Mouse (Mus musculus): ENCODE data around the gene Gng7. TPM values are rescaled to one million over a fixed set of nuclear protein-coding genes. Genes with fewer than 3 reads are reported as not detected.
A peak's percentile ranks its signal among the peaks of the same experiment; 100 is the strongest.

Gene Gng7
- polyA plus RNA-seq, 1 experiment from 2014 or later, result 4.3 TPM

DNA sequence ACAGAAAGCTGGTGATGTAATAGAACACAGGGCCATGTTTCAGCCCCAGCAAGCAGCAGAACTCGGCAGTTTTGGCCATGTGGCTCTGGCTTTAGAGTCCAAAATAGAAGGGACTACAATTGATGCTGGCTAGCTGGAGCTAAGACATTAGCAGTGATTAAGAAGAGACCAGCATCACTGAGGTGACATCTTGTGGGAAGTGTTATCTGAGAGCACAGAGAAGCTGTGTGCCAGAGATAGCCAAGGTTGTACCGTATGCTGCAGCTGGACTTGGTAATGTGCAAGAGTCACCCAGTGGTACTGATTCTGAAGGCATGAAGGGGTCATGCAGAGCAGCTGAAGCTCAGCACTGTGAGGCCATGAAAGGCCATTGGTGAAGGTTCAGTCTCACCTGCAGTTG is 99.5 kb downstream of the Gng7 start:
- Histone ChIP-seq H3K27ac (no peak overlapping the region), H3K27me3 (ENCODE audit: low read depth, poor library complexity, severe bottlenecking) (peaks cover 5% of the 10 kb centered on the region; the same call in 1 of the 2 replicates), H3K9me3 (replicated peaks) (no peaks in the 10 kb centered on the region), H3K36me3 (peaks cover 62% of the 10 kb centered on the region), H3K4me3 (no peak overlapping the region), H3K4me1 (peaks cover 31% of the 10 kb centered on the region)
- 91% methylated on average over 2 of the region's 2 CpGs for WGBS
- DNase-seq (ENCODE audit: low spot score), result no peak

DNA sequence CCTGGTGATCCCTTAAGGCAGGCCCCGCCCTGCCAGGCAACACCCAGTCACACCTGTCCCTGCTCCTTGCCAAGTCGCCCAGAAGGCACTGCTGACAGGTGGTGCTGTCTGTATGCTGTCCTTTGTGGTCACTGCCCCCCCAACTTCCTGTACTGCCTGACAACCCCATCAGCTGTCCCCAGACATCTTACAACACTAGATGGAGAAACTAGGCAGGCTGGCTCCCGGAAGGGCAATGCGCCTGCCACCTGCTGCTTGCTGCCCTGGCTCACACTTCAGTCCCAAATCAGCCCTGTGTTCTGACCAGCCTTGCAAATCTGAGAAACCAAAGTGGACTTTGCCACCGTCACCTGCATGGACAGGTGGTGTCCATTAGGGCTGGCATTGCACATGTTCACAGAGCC is 100.5 kb downstream of the Gng7 start:
- Histone ChIP-seq H3K27ac (no peak overlapping the region), H3K27me3 (ENCODE audit: low read depth, poor library complexity, severe bottlenecking) (peaks cover 3% of the 10 kb centered on the region; the same call in 1 of the 2 replicates), H3K4me1 (peaks cover 31% of the 10 kb centered on the region), H3K4me3 (no peak overlapping the region), H3K9me3 (replicated peaks) (no peaks in the 10 kb centered on the region), H3K36me3 (peaks cover 72% of the 10 kb centered on the region)
- DNase-seq (ENCODE audit: low spot score), result no peak
- 94% methylated on average over 5 of the region's 5 CpGs for WGBS

DNA sequence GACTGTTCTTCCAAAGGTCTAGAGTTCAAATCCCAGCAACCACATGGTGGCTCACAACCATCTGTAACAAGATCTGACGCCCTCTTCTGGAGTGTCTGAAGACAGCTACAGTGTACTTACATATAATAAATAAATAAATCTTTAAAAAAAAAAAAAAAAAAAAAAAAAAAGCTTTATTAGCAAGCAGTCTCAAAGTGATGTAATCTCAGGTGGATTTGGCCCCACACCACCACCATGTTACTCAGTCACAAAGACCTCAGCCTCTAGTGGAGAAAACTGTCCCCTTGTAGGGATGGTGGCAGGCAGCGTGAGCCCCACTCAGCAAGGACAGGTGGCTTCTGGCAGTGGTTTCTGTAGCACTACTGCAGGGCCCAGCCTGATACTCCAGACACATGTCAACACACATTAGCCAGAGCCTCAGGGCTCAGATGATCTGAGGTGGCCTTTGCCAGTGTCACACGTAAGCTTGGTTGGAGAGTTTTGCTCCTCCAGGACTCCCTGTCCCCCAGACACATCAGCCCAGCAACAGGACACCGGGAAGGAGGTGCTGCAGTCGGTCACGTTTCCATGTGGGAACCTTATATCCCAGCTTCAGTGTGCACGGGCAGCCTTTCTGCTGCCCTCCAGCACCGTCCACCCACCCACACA is 101.3 kb downstream of the Gng7 start:
- H3K9me3 ChIP-seq (replicated peaks), result no peaks in the 10 kb centered on the region

DNA sequence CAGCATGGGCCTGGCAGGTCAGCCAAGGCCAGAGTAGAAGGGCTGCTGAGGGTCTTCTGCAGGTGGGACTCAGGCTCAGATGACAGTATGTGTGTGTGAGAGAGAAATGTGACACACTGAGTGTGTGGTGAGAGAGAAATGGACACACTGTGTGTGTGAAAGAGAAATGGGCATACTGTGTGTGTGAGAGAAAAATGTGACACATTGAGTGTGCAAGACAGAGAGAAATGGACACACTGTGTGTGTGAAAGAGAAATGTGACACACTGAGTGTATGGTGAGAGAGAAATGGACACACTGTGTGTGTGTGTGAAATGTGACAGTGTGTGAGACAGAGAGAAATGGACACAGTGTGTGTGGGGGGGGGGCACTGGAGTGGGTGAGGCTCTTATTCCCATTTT is 102.9 kb downstream of the Gng7 start:
- Histone ChIP-seq H3K36me3 (peaks cover 96% of the 10 kb centered on the region), H3K4me3 (no peak overlapping the region), H3K27ac (no peak overlapping the region), H3K27me3 (ENCODE audit: low read depth, poor library complexity, severe bottlenecking) (no peaks in the 10 kb centered on the region), H3K4me1 (peaks cover 17% of the 10 kb centered on the region), H3K9me3 (replicated peaks) (no peaks in the 10 kb centered on the region)
- DNase-seq (ENCODE audit: low spot score), result no peak

More for the DNA sequence above, 101.3 kb downstream of the Gng7 start:
- no peak for DNase-seq (ENCODE audit: low spot score)
- Histone ChIP-seq H3K4me1 (peaks cover 30% of the 10 kb centered on the region), H3K27me3 (ENCODE audit: low read depth, poor library complexity, severe bottlenecking) (no peaks in the 10 kb centered on the region), H3K27ac (no peak overlapping the region), H3K4me3 (no peak overlapping the region; the same call in 1 of the 2 replicates), H3K36me3 (peaks cover 80% of the 10 kb centered on the region)
- WGBS, result 94% methylated on average over 7 of the region's 8 CpGs

DNA sequence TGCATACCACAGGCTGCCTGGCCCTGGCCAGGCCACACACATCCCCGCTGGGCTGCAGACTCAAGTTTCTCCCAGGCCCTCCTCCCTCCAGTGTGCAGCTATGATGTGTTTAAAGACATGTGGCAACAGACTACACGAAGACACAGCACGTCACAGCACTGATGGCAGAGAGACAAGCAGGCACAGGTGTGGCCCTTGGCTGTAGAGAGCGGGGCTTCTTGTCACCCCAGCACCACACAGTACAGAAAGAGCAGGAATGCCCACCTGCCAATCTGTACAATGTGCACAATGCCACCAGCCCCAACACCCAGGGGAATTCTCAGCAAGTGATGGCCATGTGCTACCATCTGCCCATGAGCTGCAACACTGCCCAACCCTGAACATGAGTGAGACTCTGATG is 103.4 kb downstream of the Gng7 start:
- Histone ChIP-seq H3K36me3 (peaks cover 96% of the 10 kb centered on the region), H3K27me3 (ENCODE audit: low read depth, poor library complexity, severe bottlenecking) (no peaks in the 10 kb centered on the region), H3K4me1 (peaks cover 12% of the 10 kb centered on the region), H3K27ac (no peak overlapping the region), H3K9me3 (replicated peaks) (no peaks in the 10 kb centered on the region), H3K4me3 (no peak overlapping the region)
- DNase-seq (ENCODE audit: low spot score), result no peak
- 91% methylated on average over 4 of the region's 4 CpGs for WGBS

DNA sequence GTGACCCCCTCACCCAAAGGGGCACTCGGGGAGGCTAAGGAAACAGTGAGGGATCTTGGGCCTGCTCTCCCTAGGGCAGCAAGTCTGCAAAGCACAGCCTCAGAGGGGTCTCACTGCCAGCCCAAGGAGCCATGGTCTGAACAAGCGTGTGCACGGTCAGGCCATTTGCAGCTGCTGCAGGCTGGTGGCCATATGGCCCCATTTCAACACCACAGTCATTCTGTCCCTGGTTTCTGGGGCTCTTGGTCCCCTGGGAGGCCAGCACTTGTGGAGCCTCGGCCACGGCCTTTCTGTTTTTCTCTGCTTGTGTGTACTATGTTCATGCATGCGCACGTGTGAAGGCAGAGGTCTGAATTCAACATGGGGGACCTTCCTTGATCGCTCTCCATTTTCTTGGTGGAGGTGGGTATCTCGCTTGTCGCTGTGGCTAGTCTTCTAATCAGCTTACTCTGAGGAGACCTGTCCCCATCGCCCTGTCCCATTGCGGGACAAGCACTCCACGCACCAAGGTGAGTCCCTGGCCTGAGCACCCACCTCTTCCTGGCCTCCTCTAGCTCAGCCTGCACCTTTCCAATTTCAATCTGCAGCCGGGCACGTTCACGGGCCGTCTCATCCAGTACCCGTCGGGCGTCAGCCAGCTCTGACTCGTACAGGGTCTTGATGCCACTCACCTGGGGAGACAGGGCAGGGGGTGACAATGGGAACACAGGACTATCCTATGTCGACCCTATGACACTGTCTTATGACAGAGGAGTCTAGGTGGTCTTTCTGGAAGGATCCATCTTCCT is 105.2 kb downstream of the Gng7 start:
- H3K4me1 ChIP-seq, result 0 out of 2 replicates have a peak, but pooled peaks cover 6% of the 10 kb centered on the region
- H3K4me3 ChIP-seq, result no peak overlapping the region
- WGBS, result 94% methylated on average over 22 of the region's 22 CpGs
- H3K36me3 ChIP-seq, result peaks cover 96% of the 10 kb centered on the region
- DNase-seq (ENCODE audit: low spot score), result no peak
- no peaks in the 10 kb centered on the region for H3K27me3 ChIP-seq (ENCODE audit: low read depth, poor library complexity, severe bottlenecking)
- no peak overlapping the region for H3K27ac ChIP-seq
- H3K9me3 ChIP-seq (replicated peaks), result no peaks in the 10 kb centered on the region

DNA sequence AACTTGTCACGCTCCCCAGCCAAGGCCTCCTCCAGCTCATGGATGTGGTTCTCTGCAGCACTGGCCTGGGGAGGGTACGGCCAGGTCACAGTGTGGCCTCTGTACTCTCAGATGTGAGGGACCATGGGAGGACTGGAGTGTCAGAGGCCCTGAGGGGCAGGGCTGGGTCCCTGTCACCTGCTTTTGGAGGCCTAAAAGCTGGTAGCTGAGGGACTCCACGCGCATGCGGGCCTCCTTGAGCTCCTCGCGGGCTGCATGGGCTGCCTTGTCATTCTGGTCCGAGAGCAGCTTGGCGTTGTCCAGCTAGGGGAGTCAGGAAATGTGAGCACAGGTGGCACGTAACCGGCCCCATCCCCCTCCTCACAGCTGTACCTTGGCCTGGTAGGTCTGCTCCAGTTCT is 110.0 kb downstream of the Gng7 start:
- no peak overlapping the region for H3K4me3 ChIP-seq
- no peak overlapping the region for H3K27ac ChIP-seq
- H3K4me1 ChIP-seq, result peaks cover 7% of the 10 kb centered on the region
- no peak for DNase-seq (ENCODE audit: low spot score)
- WGBS, result 91% methylated on average over 11 of the region's 11 CpGs
- no peaks in the 10 kb centered on the region for H3K9me3 ChIP-seq (replicated peaks)
- no peaks in the 10 kb centered on the region for H3K27me3 ChIP-seq (ENCODE audit: low read depth, poor library complexity, severe bottlenecking)
- peaks cover 84% of the 10 kb centered on the region for H3K36me3 ChIP-seq

DNA sequence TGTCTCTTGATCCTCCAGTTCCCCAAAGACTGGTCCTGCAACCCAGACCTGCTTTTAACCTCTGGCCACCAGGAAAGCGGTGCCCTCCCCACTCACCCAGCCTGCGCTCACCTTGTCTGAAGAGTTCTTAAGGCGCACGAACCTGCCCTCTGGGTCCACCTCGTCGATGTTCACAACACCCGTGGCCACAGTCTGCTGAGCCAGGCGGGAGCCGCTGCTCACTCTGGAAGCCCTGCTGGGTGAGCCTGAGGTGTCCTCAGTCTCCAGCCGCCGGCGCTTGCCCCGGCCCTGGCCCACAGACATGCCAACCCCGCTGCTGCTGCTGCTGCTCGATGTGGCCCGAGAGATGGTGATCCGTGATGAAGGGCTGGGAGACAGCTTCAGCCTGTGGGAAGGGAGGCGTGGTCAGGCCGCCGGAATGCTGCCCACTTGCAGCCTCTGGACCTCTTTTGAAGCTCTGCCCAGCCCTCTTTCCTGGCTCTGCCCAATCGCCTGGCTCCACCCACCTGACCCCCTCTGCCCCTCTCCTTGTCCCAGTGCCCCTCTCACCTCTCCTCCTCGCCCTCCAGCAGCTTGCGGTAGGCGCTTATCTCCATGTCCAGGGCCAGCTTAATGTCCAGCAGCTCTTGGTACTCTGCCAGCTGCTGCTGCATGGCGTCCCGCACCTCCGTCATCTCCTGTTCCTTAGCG is 110.6 kb downstream of the Gng7 start:
- H3K27me3 ChIP-seq (ENCODE audit: low read depth, poor library complexity, severe bottlenecking), result no peaks in the 10 kb centered on the region
- DNase-seq (ENCODE audit: low spot score), result no peak
- H3K27ac ChIP-seq, result no peak overlapping the region
- no peak overlapping the region for H3K4me3 ChIP-seq
- H3K4me1 ChIP-seq, result peaks cover 13% of the 10 kb centered on the region
- peaks cover 84% of the 10 kb centered on the region for H3K36me3 ChIP-seq
- no peaks in the 10 kb centered on the region for H3K9me3 ChIP-seq (replicated peaks)
- 91% methylated on average over 28 of the region's 28 CpGs for WGBS

DNA sequence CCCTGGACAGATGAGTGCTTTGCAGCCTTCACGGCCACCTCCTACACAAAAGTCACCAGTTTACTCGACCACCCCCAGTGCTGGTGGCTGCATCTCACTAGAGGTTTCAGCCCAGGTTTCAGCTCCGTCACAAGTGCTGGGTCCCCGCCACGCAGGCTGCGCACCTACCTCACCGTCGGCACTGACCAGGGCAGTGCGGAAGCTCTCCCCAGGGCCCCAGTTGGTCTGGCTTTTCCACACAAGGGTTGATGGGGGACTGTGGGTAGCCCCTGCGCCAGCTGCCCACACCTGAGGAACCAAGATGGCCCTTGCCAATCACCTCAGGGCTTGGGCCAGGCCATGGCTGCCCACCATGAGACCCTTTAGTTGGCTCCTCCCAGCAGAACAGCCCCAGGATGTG is 111.5 kb downstream of the Gng7 start:
- WGBS, result 94% methylated on average over 10 of the region's 10 CpGs
- Histone ChIP-seq H3K36me3 (peaks cover 84% of the 10 kb centered on the region), H3K4me1 (peaks cover 21% of the 10 kb centered on the region), H3K9me3 (replicated peaks) (no peaks in the 10 kb centered on the region), H3K27ac (no peak overlapping the region), H3K4me3 (no peak overlapping the region), H3K27me3 (ENCODE audit: low read depth, poor library complexity, severe bottlenecking) (no peaks in the 10 kb centered on the region)
- no peak for DNase-seq (ENCODE audit: low spot score)

DNA sequence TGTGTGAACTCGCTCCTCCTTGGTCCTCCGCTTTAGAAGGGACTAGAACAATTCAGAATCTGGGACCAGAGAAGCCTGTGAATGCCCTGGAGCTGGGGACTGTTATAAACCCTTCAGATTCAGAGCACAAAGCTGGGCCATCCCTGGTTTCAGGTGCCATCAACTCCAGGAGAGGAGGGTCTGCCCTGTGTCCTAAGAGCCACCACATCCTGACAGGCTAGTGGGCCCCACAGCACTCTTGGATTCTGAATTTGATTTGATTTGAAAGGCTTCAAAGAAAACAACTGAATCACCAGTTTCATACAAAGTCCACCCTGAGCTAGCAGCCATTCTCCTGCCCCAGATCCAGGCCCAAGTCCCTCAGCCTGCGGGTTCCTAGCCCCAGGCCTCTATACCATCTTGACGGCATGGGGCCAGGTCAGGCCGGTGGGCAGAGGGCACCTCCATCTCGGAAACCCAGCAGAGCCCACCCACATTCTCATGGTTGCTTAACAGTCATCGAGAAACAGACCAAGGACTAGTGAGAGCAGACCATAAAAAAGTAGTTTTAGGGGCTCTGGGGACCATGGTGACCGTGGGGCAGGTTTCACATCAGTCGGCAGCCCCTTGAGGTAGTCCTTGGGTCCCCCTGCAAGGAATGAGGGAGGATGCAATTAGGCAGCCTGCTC is 112.3 kb downstream of the Gng7 start:
- no peak overlapping the region for H3K4me3 ChIP-seq
- no peaks in the 10 kb centered on the region for H3K9me3 ChIP-seq (replicated peaks)
- no peak for DNase-seq (ENCODE audit: low spot score)
- 0 out of 2 replicates have a peak, but pooled peaks cover 6% of the 10 kb centered on the region for H3K27me3 ChIP-seq (ENCODE audit: low read depth, poor library complexity, severe bottlenecking)
- H3K27ac ChIP-seq, result no peak overlapping the region
- peaks cover 82% of the 10 kb centered on the region for H3K36me3 ChIP-seq
- WGBS, result 92% methylated on average over 9 of the region's 9 CpGs
- peaks cover 29% of the 10 kb centered on the region for H3K4me1 ChIP-seq

DNA sequence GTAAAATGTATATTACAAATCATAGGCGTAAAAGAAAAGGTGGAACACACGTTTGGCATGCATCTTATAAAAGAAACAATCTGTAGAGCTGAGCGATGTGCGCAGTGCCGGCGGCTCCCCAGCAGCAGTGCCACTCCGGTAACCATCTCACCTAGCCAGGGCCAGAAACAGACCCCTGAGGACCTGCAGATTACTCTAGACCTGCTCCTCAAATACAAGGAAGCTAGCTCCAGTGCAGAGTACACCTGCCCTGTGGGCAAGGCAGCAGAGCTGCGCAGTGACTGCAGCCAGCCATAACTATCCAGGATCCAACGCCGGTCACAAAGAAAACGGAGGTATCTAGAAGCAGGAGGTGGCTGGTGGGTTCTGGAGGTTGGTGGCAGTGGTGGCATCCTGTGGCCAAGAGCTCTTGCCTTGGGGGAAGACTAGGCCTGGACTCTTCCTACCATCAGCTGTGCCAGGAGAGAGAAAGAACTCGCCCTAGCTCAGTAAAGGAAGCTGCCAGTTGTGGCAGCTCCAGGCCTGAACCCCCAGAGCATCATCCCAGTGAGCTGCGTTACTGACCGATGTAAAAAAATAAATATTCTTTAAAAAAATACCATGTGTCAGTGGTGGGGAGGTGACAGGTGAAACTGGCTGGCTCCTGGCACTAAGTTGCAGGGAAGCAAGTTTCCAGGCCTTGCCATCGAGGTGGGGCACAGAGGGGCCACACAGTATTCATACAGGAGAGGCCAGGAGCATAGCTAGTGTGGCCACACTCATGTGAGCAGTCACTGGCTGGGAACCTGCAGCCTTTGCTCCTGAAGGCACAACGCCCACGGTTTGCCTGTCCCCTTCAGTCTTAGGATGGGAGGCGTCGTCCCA is 113.1 kb downstream of the Gng7 start:
- DNase-seq (ENCODE audit: low spot score), result no peak
- Histone ChIP-seq H3K36me3 (peaks cover 81% of the 10 kb centered on the region), H3K9me3 (replicated peaks) (no peaks in the 10 kb centered on the region), H3K27me3 (ENCODE audit: low read depth, poor library complexity, severe bottlenecking) (0 out of 2 replicates have a peak, but pooled peaks cover 11% of the 10 kb centered on the region), H3K4me3 (peak overlapping the region; percentile 80), H3K4me1 (peaks cover 36% of the 10 kb centered on the region), H3K27ac (peak overlapping the region; percentile 66; the same call in 1 of the 2 replicates)
- 88% methylated on average over 19 of the region's 19 CpGs for WGBS
